In the genomic region with DNA sequence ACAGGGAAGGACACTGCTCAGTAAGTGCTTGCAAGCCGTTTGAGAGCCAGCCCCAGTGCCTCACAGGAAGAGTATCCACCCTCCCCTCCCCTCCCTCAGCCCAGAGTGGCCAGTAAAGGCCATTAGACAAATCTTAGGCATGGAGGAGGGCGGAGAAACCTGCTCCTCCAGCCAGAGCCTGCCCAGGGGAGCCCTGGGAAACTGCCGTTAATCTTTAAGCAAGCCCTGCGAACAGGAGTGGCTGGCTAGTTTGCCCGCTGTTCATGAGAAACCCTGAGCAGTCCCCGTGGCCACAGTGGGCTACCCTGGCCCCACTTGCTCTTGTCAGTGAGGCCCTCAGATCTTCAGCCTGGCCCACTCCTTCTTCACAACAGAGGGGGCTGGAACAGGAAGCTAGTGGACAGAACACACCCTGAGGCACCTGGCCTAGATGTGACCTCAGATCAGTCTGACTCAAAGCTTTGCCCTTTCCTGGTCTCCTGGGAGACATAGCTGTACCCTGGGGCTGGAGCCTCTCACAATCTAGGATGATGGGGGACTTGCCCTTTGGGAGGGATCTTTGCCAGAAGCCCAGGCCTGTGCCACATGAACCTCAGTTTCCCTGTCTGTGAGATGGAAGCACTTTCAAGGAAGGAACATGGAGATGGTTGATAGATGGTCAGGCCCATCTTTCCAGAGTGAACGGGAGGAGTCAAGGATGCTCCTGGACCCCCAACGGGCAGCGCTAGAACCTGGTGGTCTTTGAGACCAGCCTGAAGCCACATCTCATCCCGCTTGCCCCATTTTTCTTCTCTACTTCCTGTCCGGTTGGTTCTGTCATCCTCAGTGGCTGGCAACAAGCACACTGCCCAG, we compare ENCODE assay signal across 8 mouse cellular contexts. TPM values are rescaled to one million over a fixed set of nuclear protein-coding genes. Genes with fewer than 3 reads are reported as not detected.
DNase-seq lines count a peak whose midpoint lies in the region; ATAC-seq and TF ChIP-seq lines count a peak whose summit lies in the region.

No protein-coding gene starts in this region.

- 49% methylated on average over 11 of the region's 11 CpGs for WGBS in heart, embryonic 16.5 days

- peaks cover 14 to 57% of the 10 kb centered on the region in 2 experiments; a peak in 3 of 4 replicates for H3K4me1 ChIP-seq in ES-E14 (ENCODE audit: control insufficient read depth in 2 of 2, insufficient read depth in 2 of 2, low read length in 2 of 2, poor library complexity in 1 of 2)
- peaks cover 12% of the 10 kb centered on the region for H3K4me1 ChIP-seq in heart, embryonic 16.5 days (ENCODE audit: control insufficient read depth, insufficient read depth, low read length)

- no peaks in the 10 kb centered on the region for H3K27me3 ChIP-seq in heart, embryonic 16.5 days (ENCODE audit: control insufficient read depth, insufficient read depth, low read length)

- no peaks in the 10 kb centered on the region for H3K9me3 ChIP-seq in ES-E14 (ENCODE audit: control insufficient read depth, insufficient read depth, low read depth, low read length)
- no peaks in the 10 kb centered on the region for H3K9me3 ChIP-seq in heart, embryonic 16.5 days (replicated peaks; ENCODE audit: control insufficient read depth, low read length)

- H3K36me3 ChIP-seq in ES-E14 (ENCODE audit: control insufficient read depth, insufficient read depth, low read length, poor library complexity, severe bottlenecking) = peaks cover 3% of the 10 kb centered on the region; the same call in 1 of the 2 replicates
- no peaks in the 10 kb centered on the region for H3K36me3 ChIP-seq in heart, embryonic 16.5 days (ENCODE audit: control insufficient read depth, insufficient read depth)

- no peak; the same call in 1 of the 2 replicates for ATAC-seq in heart, embryonic 16.5 days (replicated peaks; ENCODE audit: extremely low read depth, insufficient read depth, low FRiP score)
- no peak for ATAC-seq in inflammation-experienced regulatory T-cells, adult 6 months

- peak overlapping the region; percentile 26; the same call in 1 of the 2 replicates for H3K27ac ChIP-seq in ES-E14 (ENCODE audit: insufficient read depth, low read depth, low read length, poor library complexity, severe bottlenecking)
- no peak overlapping the region for H3K27ac ChIP-seq in heart, embryonic 16.5 days (ENCODE audit: low read length)

- peak overlapping the region; percentile 59 to 86; a peak in 3 of 4 replicates for H3K4me3 ChIP-seq in ES-E14 (ENCODE audit: insufficient read depth in 1 of 2, low read depth in 1 of 2, low read length in 2 of 2, poor library complexity in 1 of 2, severe bottlenecking in 1 of 2)
- peak overlapping the region; percentile 82 for H3K4me3 ChIP-seq in heart, embryonic 16.5 days (ENCODE audit: low read length)

- no peak for DNase-seq in ES-E14 (ENCODE audit: low read depth, low spot score)
- peak; percentile 83 for DNase-seq in embryo, embryonic 10.5 days (ENCODE audit: low spot score)
- DNase-seq in kidney, postnatal 36 days = peak; percentile 85 to 91
- DNase-seq in mesoderm, embryonic 11.5 days (ENCODE audit: low read depth, low spot score) = peak; percentile 73
- no peak for DNase-seq in cerebellum, postnatal 36 days
- DNase-seq in layer of hippocampus, postnatal 25 days (ENCODE audit: extremely low spot score in 1 of 2, low spot score in 1 of 2) = no peak

- peak overlapping the region; percentile 83; the same call in 1 of the 2 replicates for H3K9ac ChIP-seq in ES-E14 (ENCODE audit: insufficient read depth, low read depth, low read length, poor library complexity, severe bottlenecking)
- peak overlapping the region; percentile 93 for H3K9ac ChIP-seq in heart, embryonic 16.5 days (ENCODE audit: low read length)

- H3K4me2 ChIP-seq in heart, embryonic 16.5 days (ENCODE audit: low read depth, low read length) = peak overlapping the region; percentile 92

- in situ Hi-C loops in ES-E14 (cut with MboI; ENCODE audit: low sequenced_read_pairs in 2 of 2, unreplicated experiment in 2 of 2) = no loop called here

TF ChIP-seq in ES-E14, 5 proteins besides CTCF, POLR2A, EP300 and RAD21:
- TF ChIP-seq CHD2 (IDR thresholded peaks at IDR 0.05; ENCODE audit: low read depth, low read length) = no peak
- TF ChIP-seq ZC3H11A (IDR thresholded peaks at IDR 0.05; ENCODE audit: borderline replicate concordance, low read depth, low read length) = no peak
- no peak for TF ChIP-seq HCFC1 (IDR thresholded peaks at IDR 0.05; ENCODE audit: borderline replicate concordance, insufficient read depth, low read length)
- no peak for TF ChIP-seq ZNF384 (IDR thresholded peaks at IDR 0.05; ENCODE audit: low read depth, low read length)
- TF ChIP-seq MAFK (IDR thresholded peaks at IDR 0.05; ENCODE audit: insufficient read depth, low read depth, low read length) = no peak

RNA-seq across cellular contexts. Expression of a gene that starts 4.8 kb away (rescaled TPM):
- total RNA-seq in ES-E14 (2012; rRNA removed) = 32.5 and 36.7 TPM in 2 replicates
- 5.7 and 6.9 TPM in 2 replicates for polyA plus RNA-seq in heart, embryonic 16.5 days (2015; fragmentation: Nextera tagmentation; extraction: Ambion mirVana)
- 1 to 10 TPM in 2 of 3 experiments, under 1 TPM in 1; 0.43 to 2.1 (median 1.0) TPM for polyA plus RNA-seq in inflammation-experienced regulatory T-cells, adult 6 months (2017; shearing (Covaris generic))
- total RNA-seq in layer of hippocampus, postnatal 25 days (2021) = 100 to 1,000 TPM; 144 to 147 TPM

RNA-seq across cellular contexts. Expression of a gene that starts 55.7 kb away (rescaled TPM):
- total RNA-seq in ES-E14 (2012; rRNA removed) = 39.4 and 44.9 TPM in 2 replicates
- 54.0 and 61.7 TPM in 2 replicates for polyA plus RNA-seq in heart, embryonic 16.5 days (2015; fragmentation: Nextera tagmentation; extraction: Ambion mirVana)
- polyA plus RNA-seq in inflammation-experienced regulatory T-cells, adult 6 months (2017; shearing (Covaris generic)) = 10 to 100 TPM; 41.4 to 46.8 (median 44.1) TPM
- 10 to 100 TPM; 61.3 to 66.5 TPM for total RNA-seq in layer of hippocampus, postnatal 25 days (2021)

Comparison
In these comparisons a context has a peak if more than half of its experiments do, and no peak if none do; other contexts are left out.
1. DNase-seq: peak in embryo, embryonic 10.5 days (single experiment), kidney, postnatal 36 days (2 of 2) and mesoderm, embryonic 11.5 days (single experiment); none in ES-E14 (single experiment), cerebellum, postnatal 36 days (0 of 2) and layer of hippocampus, postnatal 25 days (0 of 2).